Mouse (Mus musculus): ENCODE data around the gene Plod1. TPM values are rescaled to one million over a fixed set of nuclear protein-coding genes. Genes with fewer than 3 reads are reported as not detected.

Gene Plod1
- total and polyA plus RNA-seq, 2 experiments, result 24.5 to 32.9 TPM

- 82% methylated on average over 7 of the region's 7 CpGs for WGBS
- TF ChIP-seq POLR2A (IDR thresholded peaks at IDR 0.05; ENCODE audit: extremely low read depth, insufficient read depth, low read length) (no peak), CTCF (IDR thresholded peaks at IDR 0.05; ENCODE audit: low read depth, low read length) (no peak)
- Histone ChIP-seq H3K79me2 (ENCODE audit: control insufficient read depth, insufficient read depth, low read length) (peaks cover 25% of the 10 kb centered on the region; the same call in 1 of the 2 replicates), H3K27me3 (ENCODE audit: control insufficient read depth, insufficient read depth, low read length) (no peaks in the 10 kb centered on the region), H3K27ac (replicated peaks; ENCODE audit: insufficient read depth, low read depth, low read length) (no peak overlapping the region), H3K9ac (ENCODE audit: low read depth, low read length) (no peak overlapping the region), H3K4me1 (ENCODE audit: control insufficient read depth, insufficient read depth, low read length) (peaks cover 20% of the 10 kb centered on the region), H3K36me3 (ENCODE audit: control insufficient read depth, insufficient read depth, low read length) (peaks cover 36% of the 10 kb centered on the region), H3K4me3 (ENCODE audit: insufficient read depth, low read depth, low read length) (no peak overlapping the region)
- DNase-seq (ENCODE audit: extremely low read depth, low read depth, low spot score), result no peak
Measured at GRCm38 (mm10) chr4:147900452-147900851, 36.1 kb downstream of the Plod1 start.

GRCm38 (mm10) chr4:147897348-147897747 lies 39.2 kb downstream of the Plod1 start:
- no peak overlapping the region for H3K4me3 ChIP-seq (ENCODE audit: insufficient read depth, low read depth, low read length)
- H3K9ac ChIP-seq (ENCODE audit: low read depth, low read length), result no peak overlapping the region
- peaks cover 24% of the 10 kb centered on the region; the same call in 1 of the 2 replicates for H3K79me2 ChIP-seq (ENCODE audit: control insufficient read depth, insufficient read depth, low read length)
- TF ChIP-seq CTCF (IDR thresholded peaks at IDR 0.05; ENCODE audit: low read depth, low read length), result no peak
- no peak for TF ChIP-seq POLR2A (IDR thresholded peaks at IDR 0.05; ENCODE audit: extremely low read depth, insufficient read depth, low read length)
- H3K27ac ChIP-seq (replicated peaks; ENCODE audit: insufficient read depth, low read depth, low read length), result no peak overlapping the region
- no peak for DNase-seq (ENCODE audit: extremely low read depth, low read depth, low spot score)
- 97% methylated on average over 3 of the region's 3 CpGs for WGBS
- H3K4me1 ChIP-seq (ENCODE audit: control insufficient read depth, insufficient read depth, low read length), result peaks cover 4% of the 10 kb centered on the region; the same call in 1 of the 2 replicates
- peaks cover 48% of the 10 kb centered on the region for H3K36me3 ChIP-seq (ENCODE audit: control insufficient read depth, insufficient read depth, low read length)
- no peaks in the 10 kb centered on the region for H3K27me3 ChIP-seq (ENCODE audit: control insufficient read depth, insufficient read depth, low read length)

- Histone ChIP-seq H3K36me3 (ENCODE audit: control insufficient read depth, insufficient read depth, low read length) (peaks cover 43% of the 10 kb centered on the region), H3K27ac (replicated peaks; ENCODE audit: insufficient read depth, low read depth, low read length) (no peak overlapping the region)
- WGBS, result 71% methylated on average over 1 of the region's 1 CpGs
Measured at GRCm38 (mm10) chr4:147896411-147896810, 40.2 kb downstream of the Plod1 start.

GRCm38 (mm10) chr4:147895815-147896330 lies 40.7 kb downstream of the Plod1 start:
- TF ChIP-seq CTCF (IDR thresholded peaks at IDR 0.05; ENCODE audit: low read depth, low read length), result no peak
- no peak for TF ChIP-seq POLR2A (IDR thresholded peaks at IDR 0.05; ENCODE audit: extremely low read depth, insufficient read depth, low read length)
- DNase-seq (ENCODE audit: extremely low read depth, low read depth, low spot score), result no peak
- Histone ChIP-seq H3K27me3 (ENCODE audit: control insufficient read depth, insufficient read depth, low read length) (no peaks in the 10 kb centered on the region), H3K27ac (replicated peaks; ENCODE audit: insufficient read depth, low read depth, low read length) (no peak overlapping the region), H3K9ac (ENCODE audit: low read depth, low read length) (no peak overlapping the region), H3K79me2 (ENCODE audit: control insufficient read depth, insufficient read depth, low read length) (peaks cover 19% of the 10 kb centered on the region; the same call in 1 of the 2 replicates), H3K4me1 (ENCODE audit: control insufficient read depth, insufficient read depth, low read length) (peaks cover 1% of the 10 kb centered on the region; the same call in 1 of the 2 replicates), H3K36me3 (ENCODE audit: control insufficient read depth, insufficient read depth, low read length) (peaks cover 43% of the 10 kb centered on the region), H3K4me3 (ENCODE audit: insufficient read depth, low read depth, low read length) (no peak overlapping the region)
- WGBS, result 86% methylated on average over 4 of the region's 4 CpGs

More at GRCm38 (mm10) chr4:147896411-147896810, 40.2 kb downstream of the Plod1 start:
- no peak for TF ChIP-seq POLR2A (IDR thresholded peaks at IDR 0.05; ENCODE audit: extremely low read depth, insufficient read depth, low read length)
- no peak for TF ChIP-seq CTCF (IDR thresholded peaks at IDR 0.05; ENCODE audit: low read depth, low read length)
- Histone ChIP-seq H3K79me2 (ENCODE audit: control insufficient read depth, insufficient read depth, low read length) (peaks cover 19% of the 10 kb centered on the region; the same call in 1 of the 2 replicates), H3K27me3 (ENCODE audit: control insufficient read depth, insufficient read depth, low read length) (no peaks in the 10 kb centered on the region), H3K9ac (ENCODE audit: low read depth, low read length) (no peak overlapping the region), H3K4me1 (ENCODE audit: control insufficient read depth, insufficient read depth, low read length) (no peaks in the 10 kb centered on the region; the same call in 1 of the 2 replicates), H3K4me3 (ENCODE audit: insufficient read depth, low read depth, low read length) (no peak overlapping the region)
- DNase-seq (ENCODE audit: extremely low read depth, low read depth, low spot score), result no peak

GRCm38 (mm10) chr4:147890341-147890740 lies 46.2 kb downstream of the Plod1 start:
- Histone ChIP-seq H3K9ac (ENCODE audit: low read depth, low read length) (no peak overlapping the region), H3K4me3 (ENCODE audit: insufficient read depth, low read depth, low read length) (no peak overlapping the region), H3K79me2 (ENCODE audit: control insufficient read depth, insufficient read depth, low read length) (peaks cover 10% of the 10 kb centered on the region; the same call in 1 of the 2 replicates), H3K27me3 (ENCODE audit: control insufficient read depth, insufficient read depth, low read length) (no peaks in the 10 kb centered on the region), H3K4me1 (ENCODE audit: control insufficient read depth, insufficient read depth, low read length) (peaks cover 6% of the 10 kb centered on the region), H3K36me3 (ENCODE audit: control insufficient read depth, insufficient read depth, low read length) (peaks cover 41% of the 10 kb centered on the region), H3K27ac (replicated peaks; ENCODE audit: insufficient read depth, low read depth, low read length) (no peak overlapping the region)
- WGBS, result 35% methylated on average over 6 of the region's 6 CpGs
- DNase-seq (ENCODE audit: extremely low read depth, low read depth, low spot score), result peak; percentile 72
- no peak for TF ChIP-seq CTCF (IDR thresholded peaks at IDR 0.05; ENCODE audit: low read depth, low read length)
- TF ChIP-seq POLR2A (IDR thresholded peaks at IDR 0.05; ENCODE audit: extremely low read depth, insufficient read depth, low read length), result no peak

DNA sequence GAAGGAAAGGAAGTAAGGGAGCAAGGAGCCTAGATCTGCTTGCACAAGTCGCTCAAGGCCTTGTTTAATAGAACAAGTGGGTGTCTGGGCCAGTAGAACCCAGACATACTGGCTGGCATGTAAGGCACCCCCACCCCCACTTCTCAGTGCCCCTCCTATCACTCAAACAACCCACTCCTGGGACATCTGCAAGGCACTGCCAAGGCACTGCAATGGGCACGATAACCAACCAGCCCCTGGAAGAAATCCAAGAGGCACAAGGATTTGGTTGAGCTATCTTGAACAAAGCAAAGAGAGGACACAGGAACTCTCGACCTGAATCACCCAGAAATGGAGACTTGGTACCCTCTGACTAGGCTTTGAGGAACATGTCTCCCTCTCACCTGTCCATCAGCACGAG lies 48.3 kb downstream of the Plod1 start:
- DNase-seq (ENCODE audit: extremely low read depth, low read depth, low spot score), result no peak
- Histone ChIP-seq H3K36me3 (ENCODE audit: control insufficient read depth, insufficient read depth, low read length) (peaks cover 42% of the 10 kb centered on the region; the same call in 1 of the 2 replicates), H3K4me1 (ENCODE audit: control insufficient read depth, insufficient read depth, low read length) (peaks cover 6% of the 10 kb centered on the region), H3K9ac (ENCODE audit: low read depth, low read length) (no peak overlapping the region), H3K27me3 (ENCODE audit: control insufficient read depth, insufficient read depth, low read length) (no peaks in the 10 kb centered on the region), H3K79me2 (ENCODE audit: control insufficient read depth, insufficient read depth, low read length) (peaks cover 7% of the 10 kb centered on the region; the same call in 1 of the 2 replicates), H3K27ac (replicated peaks; ENCODE audit: insufficient read depth, low read depth, low read length) (no peak overlapping the region), H3K4me3 (ENCODE audit: insufficient read depth, low read depth, low read length) (no peak overlapping the region)
- 74% methylated on average over 4 of the region's 4 CpGs for WGBS
- TF ChIP-seq CTCF (IDR thresholded peaks at IDR 0.05; ENCODE audit: low read depth, low read length) (no peak), POLR2A (IDR thresholded peaks at IDR 0.05; ENCODE audit: extremely low read depth, insufficient read depth, low read length) (no peak)
